Comparison of ENCODE assay signal across 22 mouse cellular contexts in genomic region chr5:138769126-138769525, GRCm38 (mm10). TPM values are rescaled to one million over a fixed set of nuclear protein-coding genes. Genes with fewer than 3 reads are reported as not detected.
DNase-seq lines count a peak whose midpoint lies in the region; ATAC-seq and TF ChIP-seq lines count a peak whose summit lies in the region.
"Had no signal": no experiment of that assay in that cellular context is flagged by ENCODE, and none has a peak within 500 bp of the region (broad histone marks: within the 10 kb centered on the region; RNA-seq: fewer than 3 reads in every experiment).

No protein-coding gene starts in this region.

- no peak overlapping the region for H3K4me3 ChIP-seq in gastrocnemius, adult 2 months
- H3K4me3 ChIP-seq in lung, adult 2 months (replicated peaks; ENCODE audit: extremely low read depth, low read depth, low read length), result no peak overlapping the region
- H3K4me3 ChIP-seq in forebrain, embryonic 14.5 days (ENCODE audit: low read depth, low read length), result no peak overlapping the region
- H3K4me3 ChIP-seq: forebrain, embryonic 15.5 days had no signal

- no peak for DNase-seq in gastrocnemius, adult 2 months
- no peak for DNase-seq in gastrocnemius, postnatal 14 days
- peak; percentile 81 for DNase-seq in heart, adult 9 months (ENCODE audit: low spot score in 2 of 2)
- peak; percentile 21 for DNase-seq in lung, adult 2 months
- DNase-seq in lung, postnatal 4 days, result peak; percentile 33 to 80
- DNase-seq in forebrain, embryonic 14.5 days (ENCODE audit: low spot score), result no peak
- no peak for DNase-seq in left cerebral cortex, adult 18-20 months (ENCODE audit: low spot score in 2 of 2)
- DNase-seq in adrenal gland, postnatal 4 days (ENCODE audit: low spot score in 2 of 2), result no peak
- DNase-seq: adrenal gland, postnatal 36 days; cerebellum, postnatal 10 days; gastrocnemius, postnatal 10 days; right cerebral cortex, postnatal 4 days; thymus, postnatal 25 days had no signal

- H3K36me3 ChIP-seq in forebrain, embryonic 14.5 days (ENCODE audit: control insufficient read depth, insufficient read depth, low read length), result peaks cover 65% of the 10 kb centered on the region

- H3K27ac ChIP-seq in gastrocnemius, adult 2 months, result peak overlapping the region; percentile 49
- H3K27ac ChIP-seq in forebrain, embryonic 14.5 days (ENCODE audit: low read depth, low read length), result no peak overlapping the region
- H3K27ac ChIP-seq: forebrain, embryonic 15.5 days; liver, embryonic 14.5 days had no signal

- no peak for ATAC-seq in forebrain, embryonic 14.5 days
- ATAC-seq: forebrain, embryonic 15.5 days had no signal

- H3K9ac ChIP-seq in forebrain, embryonic 14.5 days (ENCODE audit: low read length), result no peak overlapping the region
- H3K9ac ChIP-seq: forebrain, embryonic 15.5 days; liver, embryonic 14.5 days had no signal

- intact Hi-C loops in gastrocnemius, adult 2 months (cut with DNase I), result no loop called here
- intact Hi-C loops in gastrocnemius, postnatal 14 days (cut with DNase I; ENCODE audit: low total_unique reads), result no loop called here

- H3K9me3 ChIP-seq in forebrain, embryonic 14.5 days (replicated peaks; ENCODE audit: control insufficient read depth, low read length), result no peaks in the 10 kb centered on the region
- H3K9me3 ChIP-seq: forebrain, embryonic 15.5 days had no signal

- TF ChIP-seq CTCF in gastrocnemius, adult 2 months (IDR thresholded peaks at IDR 0.05), result no peak
- no peak for TF ChIP-seq CTCF in lung, adult 2 months (IDR thresholded peaks at IDR 0.05; ENCODE audit: insufficient read depth, low read length)

- H3K4me2 ChIP-seq in forebrain, embryonic 14.5 days (ENCODE audit: low read length), result no peak overlapping the region
- H3K4me2 ChIP-seq: forebrain, embryonic 15.5 days had no signal

- 51% methylated on average over 5 of the region's 5 CpGs for WGBS in lung, adult 2 months
- 88% methylated on average over 5 of the region's 5 CpGs for WGBS in forebrain, embryonic 14.5 days

- TF ChIP-seq POLR2A in lung, adult 2 months (IDR thresholded peaks at IDR 0.05; ENCODE audit: borderline replicate concordance, extremely low read depth, low read depth, low read length), result no peak

- H3K27me3 ChIP-seq in forebrain, embryonic 14.5 days (replicated peaks; ENCODE audit: control insufficient read depth, insufficient read depth, low read length), result no peaks in the 10 kb centered on the region
- H3K27me3 ChIP-seq: forebrain, embryonic 15.5 days had no signal

- H3K4me1 ChIP-seq in lung, adult 2 months (ENCODE audit: control insufficient read depth, insufficient read depth, low read length), result peaks cover 7% of the 10 kb centered on the region
- H3K4me1 ChIP-seq in forebrain, embryonic 14.5 days (ENCODE audit: control insufficient read depth, insufficient read depth, low read length), result no peaks in the 10 kb centered on the region
- H3K4me1 ChIP-seq: forebrain, embryonic 15.5 days had no signal

RNA-seq across cellular contexts. Expression of gene Fam20c, which starts 14.8 kb away (rescaled TPM):
- total RNA-seq in gastrocnemius, adult 2 months (2021), result 10 to 100 TPM; 16.8 to 21.3 TPM
- total RNA-seq in gastrocnemius, postnatal 14 days (2021), result 10 to 100 TPM; 13.6 to 31.5 TPM
- polyA plus RNA-seq in lung, adult 2 months (2012; rRNA removed), result 11.0 and 14.2 TPM in 2 replicates
- 35.7 and 46.9 TPM in 2 replicates for polyA plus RNA-seq in forebrain, embryonic 14.5 days (2014; fragmentation: Nextera tagmentation; extraction: Ambion mirVana)
- 10 to 100 TPM; 39.3 to 41.0 TPM for total RNA-seq in left cerebral cortex, adult 18-20 months (2021)
- total RNA-seq in adrenal gland, postnatal 4 days (2021), result 10 to 100 TPM; 22.5 to 26.1 TPM

RNA-seq across cellular contexts. Expression of gene Gm5294, which starts 50.8 kb away (rescaled TPM):
- total RNA-seq in gastrocnemius, adult 2 months (2021), result not detected
- total RNA-seq in gastrocnemius, postnatal 14 days (2021), result not detected
- not detected in 2 replicates for polyA plus RNA-seq in lung, adult 2 months (2012; rRNA removed)
- polyA plus RNA-seq in forebrain, embryonic 14.5 days (2014; fragmentation: Nextera tagmentation; extraction: Ambion mirVana), result not detected in 2 replicates
- total RNA-seq in left cerebral cortex, adult 18-20 months (2021), result not detected
- total RNA-seq in adrenal gland, postnatal 4 days (2021), result not detected
- total RNA-seq: adrenal gland, postnatal 36 days; CH12.LX; gastrocnemius, postnatal 10 days; hematopoietic stem cell, adult 5-6 weeks; layer of hippocampus, adult 8-10 months; left cerebral cortex, postnatal 25 days; megakaryocyte-erythroid progenitor cell, adult 5-6 weeks had no signal
- polyA plus RNA-seq: forebrain, embryonic 15.5 days; kidney, embryonic 14.5 days; liver, embryonic 14.5 days; neural tube, embryonic 14.5 days had no signal

Comparison
In these comparisons a context has a peak if more than half of its experiments do, and no peak if none do; other contexts are left out.
1. DNase-seq: peak in heart, adult 9 months (2 of 2), lung, adult 2 months (single experiment) and lung, postnatal 4 days (2 of 2); none in gastrocnemius, adult 2 months (single experiment), gastrocnemius, postnatal 14 days (single experiment), forebrain, embryonic 14.5 days (single experiment), left cerebral cortex, adult 18-20 months (0 of 2) and adrenal gland, postnatal 4 days (0 of 2).